Mouse (Mus musculus) stomach, embryonic 16.5 days (tissue): ENCODE results near the gene Acadsb. TPM values are rescaled to one million over a fixed set of nuclear protein-coding genes. Genes with fewer than 3 reads are reported as not detected.
"Not testable (repeated sequence)": the region's sequence is repeated elsewhere in the genome, so short reads cannot be mapped to it uniquely, and the experiment has no call there.

Experiments used
- ATAC-seq: fragments of 200-750 bp; cut with Nextera tagmentation; 2 replicates; pipeline ENCODE4 v1.8.0; 2017; ENCODE audit warnings: moderate number of reproducible peaks, moderate TSS enrichment; ENCODE audit not compliant: insufficient read depth, low FRiP score
- H3K27ac ChIP-seq: fragments of 300-500 bp; sonication (generic); 2 replicates; pipeline ENCODE4 v1.5.1; 2014; ENCODE audit warnings: low read length
- H3K27me3 ChIP-seq: fragments of 300-500 bp; sonication (generic); 2 replicates; pipeline ENCODE4 v1.6.1; 2014; ENCODE audit warnings: low read length, control low read depth, mixed read lengths; ENCODE audit not compliant: control insufficient read depth, insufficient read depth
- H3K36me3 ChIP-seq: fragments of 300-500 bp; sonication (generic); 2 replicates; pipeline ENCODE4 v1.6.1; 2014; ENCODE audit warnings: low read length; ENCODE audit not compliant: control insufficient read depth, insufficient read depth
- H3K4me1 ChIP-seq: fragments of 300-500 bp; sonication (generic); 2 replicates; pipeline ENCODE4 v1.6.1; 2014; ENCODE audit warnings: low read length, control low read depth, mixed read lengths; ENCODE audit not compliant: control insufficient read depth, insufficient read depth
- H3K4me2 ChIP-seq: fragments of 300-500 bp; sonication (generic); 2 replicates; pipeline ENCODE4 v1.6.1; 2014; ENCODE audit warnings: low read depth, low read length, mixed read lengths
- H3K4me3 ChIP-seq: fragments of 300-500 bp; sonication (generic); replicated peaks from 2 replicates; pipeline ENCODE4 v1.5.1; 2014; ENCODE audit warnings: mild to moderate bottlenecking, low read length
- H3K9ac ChIP-seq: fragments of 300-500 bp; sonication (generic); 2 replicates; pipeline ENCODE4 v1.6.1; 2014; ENCODE audit warnings: low read length
- H3K9me3 ChIP-seq: fragments of 300-500 bp; sonication (generic); replicated peaks from 2 replicates; pipeline ENCODE4 v1.6.1; 2016; ENCODE audit warnings: low read length, control low read depth; ENCODE audit not compliant: control insufficient read depth
- WGBS: fragments of 180-500 bp; shearing (Covaris S2); extraction: QIAGEN DNeasy Blood & Tissue Kit; methylation state at CpG from one replicate; pipeline ENCODE4 v1.1.7; 2014; 5-methylcytosine and 5-hydroxymethylcytosine counted together
- polyA plus RNA-seq: library from polyadenylated mRNA; unstranded; fragments of >200 nt; fragmentation: Nextera tagmentation; extraction: Ambion mirVana; gene quantifications from 2 replicates; pipeline ENCODE4 v1.2.1, GENCODE M21; 2015

The Acadsb gene
- 115 and 117 TPM in 2 replicates for polyA plus RNA-seq

GRCm38 (mm10) chr7:131410416-131411058, at the start of gene Acadsb, which contains the start of gene Ikzf5:
Gene Acadsb (plus strand): TSS chr7:131410601.
Gene Ikzf5 (minus strand): TSS chr7:131410521.
- peak; percentile 99 for ATAC-seq
- peaks cover 13% of the 10 kb centered on the region for H3K4me1 ChIP-seq
- H3K27me3 ChIP-seq: no peaks in the 10 kb centered on the region
- H3K36me3 ChIP-seq: no peaks in the 10 kb centered on the region
- H3K4me3 ChIP-seq: peak within 1 kb of the TSS; percentile 86
- WGBS: under 1% methylated on average over 42 of the region's 42 CpGs
- peak within 1 kb of the TSS; percentile 94 for H3K9ac ChIP-seq
- H3K9me3 ChIP-seq: no peaks in the 10 kb centered on the region
- H3K27ac ChIP-seq: peak within 1 kb of the TSS; percentile 79
- peak within 1 kb of the TSS; percentile 62 for H3K4me2 ChIP-seq

DNA sequence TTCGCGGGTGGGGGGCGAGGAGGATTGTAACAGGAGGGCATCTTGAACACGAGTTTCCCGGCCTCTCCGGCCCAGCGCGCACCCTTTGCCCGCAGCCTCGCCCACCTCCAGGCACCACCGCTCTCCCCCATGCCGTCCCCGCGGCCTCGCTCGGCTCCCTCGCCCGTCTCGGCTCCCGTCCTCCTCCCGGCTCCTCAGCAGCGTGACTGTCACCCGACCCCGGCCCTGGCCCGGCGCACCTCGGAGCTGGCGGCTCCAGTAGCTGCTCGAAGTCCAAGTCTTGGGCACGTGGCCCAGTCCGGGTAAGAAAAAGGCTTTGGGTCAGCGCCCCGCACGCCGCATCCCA, 48.2 kb upstream of the Acadsb start:
- Histone ChIP-seq H3K36me3 (peaks cover 8% of the 10 kb centered on the region; the same call in 1 of the 2 replicates), H3K4me3 (peak overlapping the region; percentile 88), H3K9ac (peak overlapping the region; percentile 90), H3K4me2 (peak overlapping the region; percentile 96), H3K27ac (peak overlapping the region; percentile 98), H3K4me1 (peaks cover 12% of the 10 kb centered on the region), H3K27me3 (no peaks in the 10 kb centered on the region), H3K9me3 (no peaks in the 10 kb centered on the region)
- peak; percentile 65 for ATAC-seq
- under 1% methylated on average over 34 of the region's 35 CpGs for WGBS

GRCm38 (mm10) chr7:131362615-131363300, 47.6 kb upstream of the Acadsb start, which contains the start of gene 2310057M21Rik:
Gene 2310057M21Rik (minus strand): TSS chr7:131362759.
- H3K4me3 ChIP-seq: peak within 1 kb of the TSS; percentile 88
- H3K36me3 ChIP-seq: peaks cover 5% of the 10 kb centered on the region; the same call in 1 of the 2 replicates
- no peaks in the 10 kb centered on the region for H3K27me3 ChIP-seq
- peaks cover 12% of the 10 kb centered on the region for H3K4me1 ChIP-seq
- under 1% methylated on average over 55 of the region's 55 CpGs for WGBS
- peak within 1 kb of the TSS; percentile 98 for H3K27ac ChIP-seq
- H3K9ac ChIP-seq: peak within 1 kb of the TSS; percentile 90
- ATAC-seq: peak; percentile 98
- no peaks in the 10 kb centered on the region for H3K9me3 ChIP-seq
- peak within 1 kb of the TSS; percentile 96 for H3K4me2 ChIP-seq

DNA sequence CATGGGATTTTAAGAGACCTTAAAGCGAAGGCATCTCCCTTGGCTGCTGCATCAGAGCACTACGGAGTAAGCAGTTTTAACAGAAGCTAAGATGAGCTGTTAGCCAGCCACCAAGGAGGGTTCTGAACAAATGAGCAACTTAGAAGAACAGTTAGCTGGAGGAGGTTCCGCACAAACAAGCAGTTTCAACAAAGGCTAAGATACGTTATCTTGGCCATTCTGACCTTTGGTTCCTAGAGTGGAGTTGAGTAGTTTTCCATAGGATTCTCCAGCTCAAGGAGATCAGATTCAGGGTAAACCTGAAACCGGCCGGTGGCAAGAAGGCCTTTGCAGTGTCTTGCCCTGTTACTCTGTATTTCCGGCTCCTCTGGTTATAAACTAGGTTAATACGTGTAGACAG, 46.3 kb upstream of the Acadsb start:
- no peak for ATAC-seq
- Histone ChIP-seq H3K4me1 (peaks cover 12% of the 10 kb centered on the region), H3K9me3 (no peaks in the 10 kb centered on the region), H3K27me3 (no peaks in the 10 kb centered on the region), H3K4me2 (no peak overlapping the region), H3K36me3 (0 out of 2 replicates have a peak, but pooled peaks cover 3% of the 10 kb centered on the region), H3K9ac (no peak overlapping the region), H3K4me3 (no peak overlapping the region), H3K27ac (no peak overlapping the region)
- 76% methylated on average over 8 of the region's 8 CpGs for WGBS

DNA sequence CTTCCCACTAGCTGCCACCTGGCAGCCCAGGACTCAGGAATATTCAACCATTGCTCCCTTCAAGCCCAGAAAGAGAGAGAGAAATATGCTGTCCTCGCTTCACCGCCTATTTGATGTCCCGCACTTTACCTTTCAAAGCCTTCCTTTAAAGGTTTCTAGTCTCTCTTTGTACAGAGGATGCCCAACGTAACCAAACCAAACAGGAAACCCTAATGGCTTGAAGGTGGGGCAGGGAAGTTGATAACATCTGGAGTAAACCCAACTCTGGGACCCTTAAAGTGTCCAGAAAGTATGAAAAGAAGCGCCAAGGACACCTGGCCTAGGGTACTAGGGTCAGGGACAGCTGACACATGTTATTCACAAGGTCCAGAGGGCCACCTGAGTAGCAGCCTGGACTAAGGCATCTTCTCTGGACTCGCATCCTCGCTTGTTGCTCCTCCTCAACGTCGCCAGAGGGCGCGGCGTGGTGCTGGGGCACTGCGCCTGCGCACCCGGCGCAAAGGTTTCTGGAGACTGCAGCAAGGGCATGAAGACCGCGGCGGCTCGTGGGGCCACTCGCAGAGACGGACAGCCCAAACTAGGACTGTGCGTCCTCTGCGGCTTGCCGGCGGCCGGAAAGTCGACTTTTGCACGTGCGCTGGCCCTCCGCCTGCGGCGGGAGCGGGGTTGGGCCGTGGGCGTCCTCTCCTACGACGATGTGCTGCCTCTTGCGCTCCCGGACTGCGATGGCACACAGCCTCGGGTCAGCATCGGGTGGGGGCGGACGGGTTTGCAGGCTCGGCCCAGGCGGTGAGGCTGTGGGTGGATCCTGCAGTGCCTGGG, 39.5 kb upstream of the Acadsb start, which contains the start of gene Pstk:
Pstk (plus strand) TSS at position 494 of the 822 bp plus-strand sequence.
- Histone ChIP-seq H3K9ac (peak within 1 kb of the TSS; percentile 87), H3K4me2 (peak within 1 kb of the TSS; percentile 70), H3K4me1 (peaks cover 10% of the 10 kb centered on the region; the same call in 1 of the 2 replicates), H3K4me3 (peak within 1 kb of the TSS; percentile 74), H3K36me3 (0 out of 2 replicates have a peak, but pooled peaks cover 7% of the 10 kb centered on the region), H3K27me3 (no peaks in the 10 kb centered on the region), H3K9me3 (no peaks in the 10 kb centered on the region), H3K27ac (peak within 1 kb of the TSS; percentile 98)
- peak; percentile 95 for ATAC-seq
- WGBS: 5% methylated on average over 47 of the region's 47 CpGs

GRCm38 (mm10) chr7:131371470-131371860, 38.9 kb upstream of the Acadsb start:
- no peak for ATAC-seq
- Histone ChIP-seq H3K4me1 (peaks cover 10% of the 10 kb centered on the region; the same call in 1 of the 2 replicates), H3K27ac (peak overlapping the region; percentile 98), H3K9ac (peak overlapping the region; percentile 87), H3K36me3 (0 out of 2 replicates have a peak, but pooled peaks cover 7% of the 10 kb centered on the region), H3K9me3 (no peaks in the 10 kb centered on the region), H3K27me3 (no peaks in the 10 kb centered on the region), H3K4me3 (peak overlapping the region; percentile 74), H3K4me2 (peak overlapping the region; percentile 70)
- 6% methylated on average over 9 of the region's 9 CpGs for WGBS

- Histone ChIP-seq H3K9me3 (no peaks in the 10 kb centered on the region), H3K36me3 (0 out of 2 replicates have a peak, but pooled peaks cover 7% of the 10 kb centered on the region), H3K9ac (peak overlapping the region; percentile 87; the same call in 1 of the 2 replicates), H3K27ac (peak overlapping the region; percentile 98), H3K4me3 (peak overlapping the region; percentile 74), H3K4me1 (peaks cover 10% of the 10 kb centered on the region; the same call in 1 of the 2 replicates), H3K4me2 (peak overlapping the region; percentile 70), H3K27me3 (no peaks in the 10 kb centered on the region)
- WGBS: 66% methylated on average over 9 of the region's 9 CpGs
- ATAC-seq: no peak
Measured at GRCm38 (mm10) chr7:131371880-131372651, 38.3 kb upstream of the Acadsb start.

GRCm38 (mm10) chr7:131391761-131392160, 18.6 kb upstream of the Acadsb start:
- H3K4me1 ChIP-seq, H3K4me2 ChIP-seq, H3K4me3 ChIP-seq, H3K27me3 ChIP-seq, H3K9ac ChIP-seq, ATAC-seq, H3K27ac ChIP-seq, H3K9me3 ChIP-seq: not testable (repeated sequence)
- WGBS: 84% methylated on average over 6 of the region's 7 CpGs
- H3K36me3 ChIP-seq: peaks cover 11% of the 10 kb centered on the region
